Mouse (Mus musculus): ENCODE results near the gene Ptprg.

The Ptprg gene

DNA sequence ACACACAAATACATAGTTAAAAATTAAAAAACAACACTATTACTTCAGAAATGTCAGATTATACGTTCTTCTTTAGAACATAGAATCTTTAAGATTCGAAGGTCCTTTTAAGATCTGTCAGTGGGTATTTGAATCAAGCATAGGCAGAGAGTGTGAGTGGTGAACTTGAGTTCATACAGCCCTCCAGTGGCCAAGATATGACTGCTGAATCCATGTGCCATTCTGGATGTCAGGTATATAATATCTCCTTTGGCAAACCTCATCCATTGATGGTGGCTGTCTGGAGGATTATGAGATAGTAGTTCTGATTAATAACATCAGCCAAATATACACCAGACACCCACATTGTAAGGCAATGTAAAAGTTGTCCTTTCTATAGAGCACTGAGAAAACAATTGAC is 266.0 kb downstream of the Ptprg start:
- ATAC-seq (ENCODE audit: low TSS enrichment): no peak

DNA sequence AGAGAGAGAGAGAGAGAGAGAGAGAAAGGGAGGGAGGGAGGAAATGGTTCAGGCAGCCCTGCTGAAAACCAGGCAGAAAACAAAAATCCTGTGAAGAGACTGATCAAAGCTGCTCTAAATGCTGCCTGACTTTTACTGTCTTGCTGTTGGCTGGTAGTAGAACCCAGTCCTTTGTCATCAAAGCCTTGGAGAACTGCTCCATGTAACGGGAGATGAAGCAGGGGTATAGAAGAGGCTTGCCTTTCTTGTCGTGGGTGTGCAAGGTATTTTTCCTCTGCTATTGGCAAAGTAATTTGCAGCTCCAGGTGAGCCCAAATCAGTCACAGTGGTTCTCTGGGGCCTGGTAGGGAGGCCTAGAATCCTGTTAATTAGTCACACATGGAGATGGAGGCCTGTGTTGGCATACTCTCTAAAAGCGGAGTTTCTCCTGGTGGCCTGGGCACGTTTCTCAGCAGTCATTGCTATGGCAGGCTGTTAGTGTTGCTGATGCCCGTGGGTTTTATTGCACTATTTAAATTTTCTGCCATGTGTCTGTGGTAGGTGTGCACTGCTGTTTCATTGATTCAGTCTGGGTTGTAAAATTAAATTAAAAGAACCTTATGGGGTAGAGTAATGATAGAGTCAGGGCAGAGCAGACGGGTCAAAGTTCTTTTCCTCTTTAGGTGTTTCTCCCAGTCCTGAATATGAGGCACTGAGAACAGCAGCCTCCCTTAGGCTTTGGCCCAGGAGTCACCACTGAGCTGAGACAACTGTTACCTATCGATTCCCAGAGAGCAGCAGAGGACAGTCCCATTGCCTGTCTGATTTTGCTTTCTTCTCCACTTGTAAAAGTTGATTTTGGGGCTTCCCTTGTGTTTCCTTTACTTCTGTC is 269.7 kb downstream of the Ptprg start:
- ATAC-seq (ENCODE audit: low TSS enrichment): 0 out of 2 replicates have a peak, but pooled peaks have one; percentile 14

DNA sequence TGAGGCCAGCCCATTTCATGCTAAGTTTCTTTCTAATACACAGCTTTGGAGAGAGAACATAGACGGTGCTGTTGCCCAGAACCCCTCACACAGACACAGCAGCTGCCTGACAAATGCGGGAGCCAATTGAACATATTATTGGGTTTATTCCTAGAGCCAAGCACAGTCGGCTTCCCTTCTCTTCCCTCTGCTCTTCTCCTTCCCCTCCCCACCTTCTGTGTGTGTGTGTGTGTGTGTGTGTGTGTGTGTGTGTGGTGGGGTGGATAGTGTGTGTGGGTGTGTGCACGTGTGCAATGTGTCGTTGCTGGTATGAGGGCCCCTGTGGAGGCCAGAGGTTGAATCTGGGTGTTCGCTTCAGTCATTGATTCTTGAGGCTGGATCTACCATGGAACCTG is 270.4 kb downstream of the Ptprg start:
- ATAC-seq (ENCODE audit: low TSS enrichment): 0 out of 2 replicates have a peak, but pooled peaks have one; percentile 14

DNA sequence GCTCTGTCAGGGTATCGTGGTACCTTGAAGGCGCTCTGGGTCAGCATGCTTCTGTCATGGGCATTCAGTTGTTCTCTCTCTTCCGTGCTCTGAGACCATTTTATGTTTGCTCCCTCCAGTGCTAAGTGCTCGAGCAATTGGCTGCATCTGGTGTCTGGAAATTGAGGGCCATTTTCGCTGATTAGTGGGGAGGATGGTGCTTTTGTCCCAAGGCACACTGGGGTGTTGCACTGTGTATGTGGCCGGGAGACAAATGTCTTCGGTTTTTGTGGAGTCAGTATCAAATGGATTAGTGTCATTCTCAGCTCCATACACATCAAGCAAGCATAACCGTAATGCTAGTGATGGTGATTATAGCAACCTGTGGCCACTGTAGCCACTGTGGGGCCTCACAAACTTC is 271.6 kb downstream of the Ptprg start:
- ATAC-seq (ENCODE audit: low TSS enrichment): no peak

DNA sequence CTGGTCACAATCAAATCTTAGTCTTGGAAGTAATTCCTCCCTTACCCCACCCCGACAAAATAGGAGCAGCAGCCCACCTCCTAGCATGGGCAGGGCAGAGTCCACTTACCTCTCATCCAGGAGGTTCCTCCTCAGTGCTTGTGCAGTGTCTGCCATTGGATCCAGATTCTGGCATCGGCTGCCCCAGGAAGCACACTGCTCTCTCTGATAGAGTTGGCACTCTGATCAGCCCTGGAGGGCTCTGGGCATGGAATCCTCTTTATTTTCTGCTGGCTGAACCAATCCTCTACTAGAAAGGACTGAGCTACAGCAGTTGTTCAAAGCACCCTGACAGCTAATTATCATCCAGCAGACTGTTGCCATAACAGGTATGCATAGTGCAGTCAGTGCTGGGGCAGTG is 272.2 kb downstream of the Ptprg start:
- no peak for ATAC-seq (ENCODE audit: low TSS enrichment)

DNA sequence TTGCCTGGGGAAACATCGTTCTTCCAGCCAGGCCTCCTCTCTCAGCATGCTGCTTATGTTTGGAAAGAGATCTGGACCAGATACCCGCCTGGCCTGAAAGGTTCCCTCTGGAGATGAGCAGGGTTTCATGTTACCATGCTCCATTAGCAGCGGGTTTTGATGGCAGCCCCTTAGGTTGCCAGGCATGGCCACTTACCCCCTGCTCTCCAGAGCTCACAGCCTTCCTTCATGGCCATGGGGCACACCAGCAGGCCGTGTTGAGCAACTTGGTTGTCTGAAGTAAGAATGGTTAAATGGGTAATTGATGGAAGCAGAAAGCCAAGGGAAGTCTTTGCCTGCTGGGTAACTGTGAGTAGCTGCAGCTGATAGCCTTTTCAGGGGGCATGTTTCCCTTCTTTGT is 274.8 kb downstream of the Ptprg start:
- no peak for ATAC-seq (ENCODE audit: low TSS enrichment)

DNA sequence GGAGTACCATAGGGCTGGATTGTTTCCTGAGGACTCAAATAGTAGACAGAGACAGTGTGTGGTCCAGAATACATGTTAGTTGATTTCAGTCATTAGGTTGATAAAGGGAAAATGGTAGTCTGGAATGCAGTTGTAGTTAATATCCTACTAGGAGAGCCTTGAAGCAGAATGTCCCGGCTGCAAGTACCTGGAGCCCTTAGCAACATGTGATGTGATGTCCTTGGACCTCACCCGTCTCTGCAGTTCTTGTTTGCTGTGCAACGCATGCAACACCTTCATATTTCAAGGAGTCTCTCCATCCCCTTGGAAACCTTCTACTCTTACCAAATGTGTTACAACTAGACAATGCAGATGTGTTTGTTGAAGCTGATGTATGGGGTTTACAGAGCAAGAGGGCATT is 280.3 kb downstream of the Ptprg start:
- ATAC-seq (ENCODE audit: low TSS enrichment): no peak

DNA sequence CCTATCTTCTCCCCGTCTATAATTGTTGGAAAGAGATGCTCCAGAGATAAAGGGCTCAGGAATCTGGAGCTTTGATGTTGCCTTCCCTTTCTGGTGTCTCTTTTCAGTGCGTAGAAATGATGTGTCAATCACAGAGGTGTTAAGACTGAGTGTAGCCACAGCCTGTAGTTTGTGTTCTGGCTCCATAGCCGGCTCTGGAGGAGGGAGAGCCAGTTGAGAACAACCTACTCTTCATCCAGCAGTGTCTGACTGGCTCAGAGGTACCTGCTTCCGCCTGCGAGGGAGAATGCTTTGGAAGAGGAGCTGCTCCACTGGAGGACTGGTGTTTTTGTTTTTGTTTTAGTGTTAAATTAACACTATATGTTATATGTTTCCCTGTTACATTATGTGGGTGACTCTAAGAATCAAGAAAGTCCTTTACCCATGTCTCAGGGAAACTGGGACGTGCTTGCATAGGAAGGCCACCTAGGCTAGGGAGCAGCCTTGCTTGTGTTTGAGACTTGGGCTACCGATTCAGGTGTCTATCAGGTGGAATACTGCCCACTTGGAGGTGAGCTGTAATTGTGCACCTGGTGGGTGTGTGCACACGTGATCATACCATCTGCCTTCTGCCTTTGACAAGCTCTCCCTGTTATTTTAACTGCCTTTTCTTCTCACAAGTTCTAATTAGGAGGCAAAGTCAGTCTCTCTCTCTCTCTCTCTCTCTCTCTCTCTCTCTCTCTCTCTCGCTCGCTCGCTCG is 282.5 kb downstream of the Ptprg start:
- peak; percentile 86 for ATAC-seq (ENCODE audit: low TSS enrichment)

DNA sequence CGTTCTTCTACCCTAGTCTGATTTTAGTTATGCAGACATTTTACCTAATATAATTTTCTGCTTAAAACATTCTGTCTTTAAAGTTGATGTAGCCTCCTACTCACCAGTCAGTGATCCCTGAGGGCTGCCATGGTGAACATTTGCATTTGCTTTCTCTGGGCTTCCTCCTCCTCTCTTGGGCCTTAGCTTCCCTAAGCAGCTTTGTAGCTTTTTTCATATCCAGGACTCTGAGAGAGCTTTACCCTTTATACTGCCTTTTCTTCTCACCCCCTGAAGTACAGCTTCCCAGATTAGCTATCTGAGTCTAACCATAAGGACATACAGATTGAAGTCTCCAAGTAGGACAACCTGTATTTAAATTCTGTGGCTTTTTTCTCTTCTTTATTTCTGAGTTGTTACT is 284.4 kb downstream of the Ptprg start:
- peak; percentile 80 for ATAC-seq (ENCODE audit: low TSS enrichment)

DNA sequence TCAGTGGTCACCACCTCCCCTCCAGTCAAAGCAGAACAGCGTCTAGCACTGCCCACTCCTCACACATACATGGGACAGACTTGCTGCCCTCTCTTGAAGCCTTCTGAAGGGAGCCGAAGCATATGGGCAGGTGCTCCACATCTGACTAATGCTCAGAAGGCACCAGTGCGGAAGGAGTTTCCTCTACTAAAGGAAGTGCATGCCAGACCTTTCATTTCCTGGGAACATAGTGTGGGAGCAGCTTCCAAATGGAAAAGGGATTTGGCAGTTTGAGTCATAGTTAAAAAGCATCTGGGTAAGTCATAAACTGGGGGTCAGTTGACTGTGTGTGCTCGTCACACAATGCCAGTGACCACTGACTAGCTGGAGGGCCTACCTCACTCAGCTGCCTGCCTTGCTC is 288.3 kb downstream of the Ptprg start:
- no peak for ATAC-seq (ENCODE audit: low TSS enrichment)

DNA sequence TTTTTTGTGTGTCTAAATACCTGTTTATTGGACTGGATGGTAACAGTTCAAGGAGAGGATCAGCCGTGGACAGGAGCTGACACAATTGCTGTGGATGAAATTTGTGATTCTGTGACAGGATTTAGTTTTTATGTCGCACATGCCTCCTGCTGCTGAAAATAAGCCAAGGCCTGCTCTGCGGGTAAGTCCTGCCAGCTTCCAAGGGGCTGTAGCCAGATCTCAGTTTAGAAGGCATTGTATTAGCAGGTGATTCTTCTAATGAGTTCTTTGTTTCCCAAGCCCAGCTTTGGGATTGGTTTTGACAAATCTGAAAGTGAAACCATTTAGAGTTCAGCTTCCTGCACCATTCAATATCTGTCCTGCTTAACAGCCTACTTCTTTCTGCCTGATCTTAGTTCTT is 299.6 kb downstream of the Ptprg start:
- peak; percentile 38; the same call in 1 of the 2 replicates for ATAC-seq (ENCODE audit: low TSS enrichment)

DNA sequence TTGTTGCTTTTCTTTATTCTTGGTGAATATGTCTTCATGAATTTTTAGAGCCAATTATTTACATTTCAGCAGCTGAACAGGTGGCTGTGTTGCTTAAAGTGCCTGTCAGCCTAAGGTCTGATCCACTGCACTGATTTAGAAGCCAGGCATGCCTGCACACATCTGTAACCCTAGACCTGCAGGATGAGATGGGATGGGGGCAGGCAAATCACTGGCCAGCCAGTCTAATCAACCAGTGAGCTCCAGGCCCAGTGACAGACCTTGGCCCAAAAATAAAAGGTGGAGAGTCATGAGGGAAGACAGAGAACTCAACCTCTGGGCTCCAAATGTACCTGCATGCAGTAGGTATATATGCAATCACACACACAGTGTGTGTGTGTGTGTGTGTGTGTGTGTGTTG is 302.2 kb downstream of the Ptprg start:
- no peak for ATAC-seq (ENCODE audit: low TSS enrichment)

DNA sequence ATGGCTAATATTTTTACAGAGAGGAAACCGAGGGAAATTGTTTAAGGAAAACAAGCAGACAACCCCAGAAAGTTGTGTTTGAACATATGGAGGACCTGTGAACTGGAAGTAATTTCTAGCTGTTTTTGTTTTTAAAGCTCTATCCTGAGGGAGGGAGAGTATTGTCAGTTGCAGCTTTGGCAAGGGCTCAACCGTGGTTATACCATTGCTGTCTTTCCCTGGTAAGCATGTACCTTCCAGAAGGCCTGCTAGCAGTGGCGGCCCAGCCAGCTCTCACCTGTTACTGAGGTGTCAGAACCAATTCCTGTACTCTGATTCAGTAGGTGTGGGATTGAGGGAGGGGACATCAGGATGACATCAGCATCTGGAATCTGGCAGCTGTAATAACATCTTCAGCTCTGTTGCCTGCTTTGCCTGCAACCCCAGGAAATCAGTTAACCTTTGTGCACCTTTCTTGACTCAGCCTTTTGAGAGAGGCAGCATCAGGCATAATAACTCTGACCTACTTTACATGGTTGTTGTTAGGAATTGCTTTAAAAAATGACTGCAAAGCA is 304.7 kb downstream of the Ptprg start:
- no peak for ATAC-seq (ENCODE audit: low TSS enrichment)

DNA sequence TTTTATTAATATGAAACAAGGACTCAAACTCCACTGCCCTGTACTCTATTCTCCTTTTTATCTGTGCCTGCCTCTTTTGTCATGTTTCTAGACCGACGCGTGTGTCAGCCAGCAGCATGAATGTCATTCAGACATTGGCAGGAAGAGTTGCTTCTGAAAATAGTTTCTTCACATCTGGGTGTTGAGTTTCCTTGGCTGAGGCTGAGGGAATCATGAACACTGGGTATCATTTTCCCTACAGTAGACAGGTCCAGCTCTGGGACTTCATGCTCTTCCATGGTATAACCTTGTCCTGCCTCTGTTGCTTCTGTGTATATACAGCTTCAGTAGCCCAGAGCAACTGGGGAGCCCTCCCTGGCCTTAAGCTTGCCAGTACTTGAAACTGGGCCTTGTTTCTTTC is 310.0 kb downstream of the Ptprg start:
- ATAC-seq (ENCODE audit: low TSS enrichment): peak; percentile 72

DNA sequence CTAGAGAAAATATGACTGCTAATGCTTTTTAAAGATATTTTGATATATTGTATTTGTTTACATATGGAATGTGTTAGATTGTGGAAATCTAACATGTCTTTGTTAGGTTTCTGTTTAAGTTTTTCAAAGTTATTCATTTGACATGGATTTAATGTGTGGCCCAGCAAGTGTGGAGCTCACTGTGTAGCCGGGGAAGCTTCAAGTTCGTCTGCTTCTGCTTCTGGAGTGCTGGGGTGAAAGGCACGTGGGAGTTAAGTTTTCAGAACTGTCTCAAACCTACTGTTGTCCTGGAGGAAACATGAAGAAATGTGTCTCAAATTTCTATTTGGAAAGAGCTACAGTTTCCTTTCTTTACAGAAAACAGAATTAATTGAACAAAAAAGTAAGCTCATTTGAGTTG is 311.5 kb downstream of the Ptprg start:
- ATAC-seq (ENCODE audit: low TSS enrichment): 0 out of 2 replicates have a peak, but pooled peaks have one; percentile 29

DNA sequence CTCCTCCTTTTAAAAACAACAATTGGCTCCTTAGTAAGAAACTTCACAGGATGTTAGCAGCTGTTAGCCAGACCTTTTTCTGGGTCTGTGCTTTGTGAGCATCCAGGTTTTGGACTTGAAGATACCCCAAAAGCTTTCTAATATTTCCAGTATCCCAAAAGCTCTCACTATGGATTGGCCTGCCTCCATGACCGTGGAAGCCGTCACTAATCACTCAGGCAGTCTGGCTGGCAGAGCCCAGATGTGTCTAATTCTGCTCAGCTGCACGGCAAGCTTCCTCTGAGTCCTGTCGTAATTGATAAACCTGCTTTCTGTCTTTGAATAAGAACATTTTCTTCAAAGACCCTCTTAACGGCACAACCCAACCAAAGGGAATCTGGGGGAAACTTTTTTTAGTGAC is 312.0 kb downstream of the Ptprg start:
- no peak for ATAC-seq (ENCODE audit: low TSS enrichment)

DNA sequence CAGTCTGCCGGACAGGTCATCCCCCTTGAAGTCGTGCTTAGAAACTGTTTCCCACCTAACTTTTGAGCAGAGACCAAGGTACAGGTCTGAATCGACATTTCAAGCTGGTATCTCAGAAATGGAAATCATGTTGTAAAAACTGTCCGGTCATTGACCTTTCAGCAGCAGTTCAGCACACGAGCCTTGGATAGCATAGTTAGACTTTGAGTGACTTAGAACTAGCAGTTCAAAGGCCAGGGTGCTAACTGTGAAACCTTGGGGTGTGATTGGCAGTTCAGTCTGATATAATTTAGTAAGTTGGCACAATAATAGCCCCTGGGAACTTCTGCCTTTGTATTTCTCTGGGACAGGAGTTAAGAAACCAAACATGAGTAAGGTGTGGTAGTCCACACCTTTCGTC is 312.5 kb downstream of the Ptprg start:
- ATAC-seq (ENCODE audit: low TSS enrichment): no peak

DNA sequence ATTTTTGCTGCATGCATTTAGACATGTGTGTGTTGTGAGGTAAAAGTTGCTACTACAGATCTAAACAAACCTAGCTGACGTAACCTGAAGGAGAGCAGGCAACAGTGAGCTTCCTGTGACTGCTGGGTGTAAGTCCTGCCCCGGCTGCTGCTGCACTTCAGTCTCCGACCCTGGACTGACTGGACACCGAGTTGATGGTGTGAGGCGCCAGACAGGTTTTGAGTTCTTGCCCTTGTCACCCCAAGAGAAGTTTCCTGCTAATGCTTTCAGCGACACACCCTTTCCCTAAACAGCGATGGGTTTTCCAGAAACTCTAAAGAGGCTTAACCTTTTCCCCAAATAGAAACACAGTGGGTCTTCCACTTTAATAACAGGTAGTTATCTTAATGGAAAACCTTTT is 313.1 kb downstream of the Ptprg start:
- no peak for ATAC-seq (ENCODE audit: low TSS enrichment)

DNA sequence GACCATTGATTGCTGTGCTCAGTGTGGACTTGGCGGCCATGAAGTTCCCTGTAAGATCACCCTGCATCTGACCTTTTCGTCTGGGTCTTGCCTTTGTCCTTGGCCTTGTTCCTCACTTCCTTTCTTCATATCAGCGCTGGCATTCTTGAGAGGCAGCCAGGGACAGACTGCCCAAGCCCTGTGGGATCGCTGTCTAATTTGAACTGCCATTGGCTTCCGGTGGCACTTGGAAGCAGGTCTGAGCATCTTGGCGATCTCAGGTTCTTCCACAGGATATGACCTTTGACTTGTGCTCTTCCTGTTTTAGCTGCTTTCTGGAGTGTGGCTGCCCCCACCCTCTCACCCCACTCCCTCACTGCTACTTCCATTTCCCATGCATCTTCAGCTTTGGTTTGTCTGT is 315.3 kb downstream of the Ptprg start:
- ATAC-seq (ENCODE audit: low TSS enrichment): no peak

DNA sequence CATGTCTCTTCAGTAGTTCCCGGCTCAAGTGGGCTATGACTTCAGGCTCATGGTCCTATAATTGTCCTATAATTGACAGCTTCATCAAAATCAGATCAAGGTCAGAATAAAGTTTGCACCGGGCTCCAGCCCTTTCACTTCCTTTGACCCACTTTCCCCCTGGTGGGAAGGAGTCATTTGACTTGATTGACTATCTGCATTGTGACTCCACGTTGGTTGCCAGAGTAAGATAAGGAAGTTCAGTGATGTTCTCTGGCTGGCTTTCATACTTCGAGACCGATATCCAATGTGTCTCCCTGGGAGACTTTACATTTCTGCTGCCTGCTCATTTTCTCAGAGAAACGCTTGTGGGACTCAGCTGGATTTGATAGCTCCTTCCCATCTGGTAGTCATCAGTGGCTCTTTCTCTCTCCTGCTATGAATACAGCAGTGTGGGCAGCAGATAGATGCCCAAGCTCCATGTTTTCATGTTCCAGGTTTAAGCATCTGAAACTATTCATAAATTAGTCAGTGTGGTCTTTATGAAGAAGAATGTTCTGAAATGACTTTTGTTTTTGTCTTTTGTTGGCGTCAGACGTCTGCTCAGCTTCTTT is 318.5 kb downstream of the Ptprg start:
- ATAC-seq (ENCODE audit: low TSS enrichment): peak; percentile 77

DNA sequence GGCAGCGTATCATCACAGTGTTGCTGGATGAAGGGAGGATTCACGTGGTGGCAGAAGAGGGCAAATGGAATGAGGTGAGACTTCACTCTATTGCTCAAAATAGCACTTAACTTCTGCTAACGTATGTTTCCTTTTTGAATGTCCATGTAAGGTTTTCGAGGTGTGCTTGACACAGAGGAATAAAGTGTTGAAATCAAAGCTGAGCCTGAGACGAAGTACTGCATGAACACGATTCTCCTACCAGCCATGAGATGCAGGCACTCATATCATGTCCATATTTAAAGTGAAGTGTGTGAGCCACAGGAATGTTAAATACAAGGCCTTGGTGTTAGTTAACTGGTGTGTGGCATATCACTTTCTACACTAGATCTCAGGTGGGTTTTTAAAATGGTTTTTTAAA is 320.9 kb downstream of the Ptprg start:
- ATAC-seq (ENCODE audit: low TSS enrichment): no peak
